Mouse (Mus musculus): ENCODE data around the gene Gm19345.
A peak's percentile ranks its signal among the peaks of the same experiment; 100 is the strongest.

DNA sequence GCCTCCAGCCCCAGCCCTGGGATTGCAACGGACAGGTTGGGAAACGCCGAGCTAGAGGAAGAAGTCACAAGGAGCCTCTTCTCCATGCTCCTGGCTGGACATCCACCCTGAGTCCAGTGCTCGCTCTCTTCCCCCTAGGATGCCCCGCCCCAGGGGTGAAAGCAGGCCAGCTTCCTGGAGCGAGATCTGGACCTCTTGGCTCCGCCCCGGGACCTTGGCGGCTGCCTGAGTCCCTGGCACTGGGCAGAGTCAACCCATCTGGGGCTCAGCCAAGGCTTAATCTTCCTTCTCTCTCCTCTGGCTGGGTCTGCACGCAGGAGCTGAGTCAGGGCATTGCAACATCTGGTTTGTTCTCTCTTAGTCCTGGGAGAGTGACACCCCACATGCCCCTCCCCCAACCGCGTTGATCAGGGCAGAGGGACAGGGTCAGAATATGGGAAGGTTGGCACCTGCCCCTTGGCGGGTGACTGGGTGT is 21.1 kb upstream of the Gm19345 start:
- TF ChIP-seq CTCF (IDR thresholded peaks at IDR 0.05; ENCODE audit: low read depth, low read length) = no peak
- TF ChIP-seq POLR2A (IDR thresholded peaks at IDR 0.05; ENCODE audit: extremely low read depth, insufficient read depth, low read length) = 0 out of 2 replicates have a peak, but pooled peaks have one; percentile 8

All from liver, adult 2 months (tissue).